Mouse (Mus musculus) erythroblast, embryonic 14.5 days (primary cell): ENCODE data around the gene Plcb3.

ENCODE experiments used
- GATA1 ChIP-seq: IDR thresholded peaks from 2 replicates; pipeline ENCODE4 v1.6.1; 2012; ENCODE audit warnings: low read length, inconsistent platforms, mixed read lengths
- TAL1 ChIP-seq: IDR thresholded peaks from 3 replicates; pipeline ENCODE4 v1.6.1; 2012; ENCODE audit warnings: low read length, inconsistent platforms, mixed read lengths

GRCm38 (mm10) chr19:6903031-6903430 lies 73.2 kb downstream of the Plcb3 start:
- TF ChIP-seq TAL1 (no peak), GATA1 (no peak)
